Mouse (Mus musculus) limb, embryonic 10.5 days (tissue): ENCODE measurements at regions not wholly inside any gene's neighbourhood (a gene's known extent, or its start where the extent isn't known, plus 50 kb on each side); places are given as distances from the start of the nearest gene placed in this dataset.

Source experiments
- DNase-seq: peaks from one replicate; pipeline ENCODE4 v3.0.0-alpha.2; 2017; ENCODE audit warnings: low spot score
- H3K27ac ChIP-seq: fragments of 300-500 bp; sonication (generic); 2 replicates; pipeline ENCODE4 v1.5.1; 2016; ENCODE audit warnings: mild to moderate bottlenecking
- H3K27me3 ChIP-seq: fragments of 300-500 bp; sonication (generic); 2 replicates; pipeline ENCODE4 v1.6.1; 2016; ENCODE audit warnings: low read depth, mild to moderate bottlenecking; ENCODE audit not compliant: poor library complexity, severe bottlenecking
- H3K36me3 ChIP-seq: fragments of 300-500 bp; sonication (generic); 2 replicates; pipeline ENCODE4 v1.6.1; 2016; ENCODE audit warnings: mild to moderate bottlenecking, moderate library complexity
- H3K4me1 ChIP-seq: fragments of 300-500 bp; sonication (generic); 2 replicates; pipeline ENCODE4 v1.6.1; 2016
- H3K4me3 ChIP-seq: fragments of 300-500 bp; sonication (generic); 2 replicates; pipeline ENCODE4 v1.5.1; 2016; ENCODE audit warnings: mild to moderate bottlenecking, moderate library complexity
- H3K9me3 ChIP-seq: fragments of 300-500 bp; sonication (generic); replicated peaks from 2 replicates; pipeline ENCODE4 v1.6.1; 2016; ENCODE audit warnings: mild to moderate bottlenecking
- WGBS: fragments of 180-500 bp; shearing (Covaris S2); methylation state at CpG from one replicate; pipeline ENCODE4 v1.1.7; 2016; 5-methylcytosine and 5-hydroxymethylcytosine counted together

- Histone ChIP-seq H3K9me3 (no peaks in the 10 kb centered on the region), H3K4me3 (no peak overlapping the region), H3K36me3 (no peaks in the 10 kb centered on the region), H3K27ac (no peak overlapping the region), H3K4me1 (no peaks in the 10 kb centered on the region), H3K27me3 (no peaks in the 10 kb centered on the region)
- 73% methylated on average over 4 of the region's 4 CpGs for WGBS
- no peak for DNase-seq
Observed at GRCm38 (mm10) chr19:18200105-18200782, 362.8 kb upstream of the Pcsk5 start.

GRCm38 (mm10) chr19:18189102-18189742, 351.8 kb upstream of the Pcsk5 start:
- Histone ChIP-seq H3K27ac (peak overlapping the region; percentile 6; the same call in 1 of the 2 replicates), H3K36me3 (no peaks in the 10 kb centered on the region), H3K4me1 (peaks cover 22% of the 10 kb centered on the region), H3K27me3 (no peaks in the 10 kb centered on the region), H3K9me3 (no peaks in the 10 kb centered on the region), H3K4me3 (no peak overlapping the region)
- WGBS: 33% methylated on average over 4 of the region's 4 CpGs
- no peak for DNase-seq

- peak overlapping the region; percentile 25; the same call in 1 of the 2 replicates for H3K27ac ChIP-seq
- H3K36me3 ChIP-seq: no peaks in the 10 kb centered on the region
- WGBS: 49% methylated on average over 9 of the region's 9 CpGs
- H3K4me1 ChIP-seq: peaks cover 22% of the 10 kb centered on the region
- H3K27me3 ChIP-seq: no peaks in the 10 kb centered on the region
- no peak overlapping the region for H3K4me3 ChIP-seq
- H3K9me3 ChIP-seq: no peaks in the 10 kb centered on the region
- DNase-seq: no peak
Observed at GRCm38 (mm10) chr19:18188122-18188866, 350.9 kb upstream of the Pcsk5 start.

DNA sequence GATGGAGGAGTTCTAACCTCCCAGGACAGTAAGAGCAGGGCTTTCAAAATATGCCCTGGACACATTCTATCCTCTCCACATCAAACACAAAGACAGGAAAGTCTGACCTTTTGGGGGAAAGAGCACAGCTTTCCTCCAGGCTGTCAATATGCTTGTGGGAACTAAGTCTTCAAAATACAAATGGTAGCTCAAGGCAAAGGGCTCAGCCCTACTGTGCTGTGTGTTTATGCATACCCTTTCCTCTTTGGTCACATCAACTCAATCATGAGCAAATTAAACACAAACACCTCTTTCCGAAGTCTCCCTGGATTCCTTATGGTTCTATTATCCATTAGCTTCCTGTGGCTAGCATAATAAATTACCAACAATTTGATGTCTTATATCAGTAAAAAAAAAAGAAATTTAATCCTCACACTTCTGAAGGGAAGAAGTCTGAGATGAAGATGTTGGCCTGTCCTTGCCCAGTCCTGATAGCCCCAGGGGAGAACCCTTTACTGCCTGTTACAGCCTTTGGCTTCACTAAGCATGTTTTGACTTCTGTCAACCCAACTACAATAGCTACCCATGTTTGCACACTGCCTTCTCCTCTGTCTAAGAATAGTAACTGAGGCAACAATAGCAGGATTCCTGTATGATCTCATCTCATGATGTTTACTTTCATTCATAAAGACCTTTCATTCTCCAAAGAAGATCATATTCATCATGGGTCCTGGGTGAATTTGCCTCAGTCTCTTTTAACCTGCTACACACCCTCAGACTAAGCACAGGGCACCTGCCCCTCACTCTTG, 348.5 kb upstream of the Pcsk5 start:
- no peaks in the 10 kb centered on the region for H3K9me3 ChIP-seq
- H3K27me3 ChIP-seq: no peaks in the 10 kb centered on the region
- whole genome bisulfite sequencing: 76% methylated on average over 1 of the region's 1 CpGs
- no peak overlapping the region for H3K4me3 ChIP-seq
- H3K36me3 ChIP-seq: no peaks in the 10 kb centered on the region
- no peak for DNase-seq
- no peak overlapping the region for H3K27ac ChIP-seq
- peaks cover 22% of the 10 kb centered on the region for H3K4me1 ChIP-seq

GRCm38 (mm10) chr19:18185211-18185610, 347.8 kb upstream of the Pcsk5 start:
- Histone ChIP-seq H3K9me3 (no peaks in the 10 kb centered on the region), H3K36me3 (no peaks in the 10 kb centered on the region), H3K27ac (no peak overlapping the region), H3K4me3 (no peak overlapping the region), H3K27me3 (no peaks in the 10 kb centered on the region), H3K4me1 (peaks cover 22% of the 10 kb centered on the region)
- WGBS: 90% methylated on average over 2 of the region's 2 CpGs
- DNase-seq: no peak

- H3K4me1 ChIP-seq: no peaks in the 10 kb centered on the region
- WGBS: 84% methylated on average over 3 of the region's 3 CpGs
- H3K36me3 ChIP-seq: no peaks in the 10 kb centered on the region
- H3K9me3 ChIP-seq: no peaks in the 10 kb centered on the region
- DNase-seq: no peak
- H3K27me3 ChIP-seq: no peaks in the 10 kb centered on the region
- no peak overlapping the region for H3K4me3 ChIP-seq
- H3K27ac ChIP-seq: no peak overlapping the region
Observed at GRCm38 (mm10) chr19:18176200-18176599, 338.8 kb upstream of the Pcsk5 start.

GRCm38 (mm10) chr19:18146494-18146893, 309.1 kb upstream of the Pcsk5 start:
- 69% methylated on average over 3 of the region's 3 CpGs for WGBS

GRCm38 (mm10) chr19:18130936-18131335, 293.5 kb upstream of the Pcsk5 start:
- 99% methylated on average over 3 of the region's 3 CpGs for WGBS
- H3K9me3 ChIP-seq: no peaks in the 10 kb centered on the region
- no peak for DNase-seq
- H3K4me3 ChIP-seq: no peak overlapping the region
- no peaks in the 10 kb centered on the region for H3K4me1 ChIP-seq
- no peaks in the 10 kb centered on the region for H3K36me3 ChIP-seq
- no peak overlapping the region for H3K27ac ChIP-seq
- no peaks in the 10 kb centered on the region for H3K27me3 ChIP-seq

More at GRCm38 (mm10) chr19:18146494-18146893, 309.1 kb upstream of the Pcsk5 start:
- Histone ChIP-seq H3K36me3 (no peaks in the 10 kb centered on the region), H3K27me3 (no peaks in the 10 kb centered on the region), H3K4me3 (no peak overlapping the region), H3K9me3 (no peaks in the 10 kb centered on the region), H3K4me1 (0 out of 2 replicates have a peak, but pooled peaks cover 4% of the 10 kb centered on the region), H3K27ac (no peak overlapping the region)
- no peak for DNase-seq

GRCm38 (mm10) chr19:18128786-18129185, 291.4 kb upstream of the Pcsk5 start:
- Histone ChIP-seq H3K27ac (no peak overlapping the region), H3K36me3 (no peaks in the 10 kb centered on the region), H3K9me3 (no peaks in the 10 kb centered on the region), H3K4me1 (no peaks in the 10 kb centered on the region), H3K4me3 (no peak overlapping the region), H3K27me3 (no peaks in the 10 kb centered on the region)
- 90% methylated on average over 2 of the region's 2 CpGs for WGBS
- no peak for DNase-seq

GRCm38 (mm10) chr19:18106236-18106635, 268.8 kb upstream of the Pcsk5 start:
- Histone ChIP-seq H3K27me3 (no peaks in the 10 kb centered on the region), H3K36me3 (no peaks in the 10 kb centered on the region), H3K27ac (no peak overlapping the region), H3K4me3 (no peak overlapping the region), H3K4me1 (peaks cover 11% of the 10 kb centered on the region), H3K9me3 (no peaks in the 10 kb centered on the region)
- 76% methylated on average over 6 of the region's 6 CpGs for WGBS
- no peak for DNase-seq

- Histone ChIP-seq H3K27me3 (no peaks in the 10 kb centered on the region), H3K27ac (no peak overlapping the region)
- no peak for DNase-seq
Observed at GRCm38 (mm10) chr19:18104590-18104989, 267.2 kb upstream of the Pcsk5 start.

GRCm38 (mm10) chr19:18101423-18102341, 264.2 kb upstream of the Pcsk5 start:
- H3K27ac ChIP-seq: no peak overlapping the region
- WGBS: 51% methylated on average over 4 of the region's 4 CpGs
- DNase-seq: no peak

More at GRCm38 (mm10) chr19:18104590-18104989, 267.2 kb upstream of the Pcsk5 start:
- no peaks in the 10 kb centered on the region for H3K9me3 ChIP-seq
- WGBS: 87% methylated on average over 2 of the region's 2 CpGs
- no peak overlapping the region for H3K4me3 ChIP-seq
- H3K4me1 ChIP-seq: peaks cover 11% of the 10 kb centered on the region
- H3K36me3 ChIP-seq: no peaks in the 10 kb centered on the region

More at GRCm38 (mm10) chr19:18101423-18102341, 264.2 kb upstream of the Pcsk5 start:
- Histone ChIP-seq H3K36me3 (no peaks in the 10 kb centered on the region), H3K27me3 (no peaks in the 10 kb centered on the region), H3K4me1 (peaks cover 11% of the 10 kb centered on the region), H3K4me3 (no peak overlapping the region), H3K9me3 (no peaks in the 10 kb centered on the region)
